Mouse (Mus musculus): Measurements from ENCODE around the gene 4930568D16Rik.
A peak's percentile ranks its signal among the peaks of the same experiment; 100 is the strongest.

Gene 4930568D16Rik

GRCm38 (mm10) chr2:35367629-35368028 lies at the start of gene 4930568D16Rik:
TSS of gene 4930568D16Rik (minus strand) at chr2:35367729.
- DNase-seq (ENCODE audit: low read depth, low spot score), result no peak

- DNase-seq (ENCODE audit: low read depth, low spot score), result no peak
Observed at GRCm38 (mm10) chr2:35417231-35417630, 49.7 kb upstream of the 4930568D16Rik start.

- no peak for DNase-seq (ENCODE audit: low read depth, low spot score)
Observed at GRCm38 (mm10) chr2:35416473-35416872, 48.9 kb upstream of the 4930568D16Rik start.

- DNase-seq (ENCODE audit: low read depth, low spot score), result no peak
Observed at GRCm38 (mm10) chr2:35412810-35413209, 45.3 kb upstream of the 4930568D16Rik start.

- DNase-seq (ENCODE audit: low read depth, low spot score), result no peak
Observed at GRCm38 (mm10) chr2:35412246-35412645, 44.7 kb upstream of the 4930568D16Rik start.

GRCm38 (mm10) chr2:35411640-35412190 lies 44.2 kb upstream of the 4930568D16Rik start:
- no peak for DNase-seq (ENCODE audit: low read depth, low spot score)

- no peak for DNase-seq (ENCODE audit: low read depth, low spot score)
Observed at GRCm38 (mm10) chr2:35409466-35409865, 41.9 kb upstream of the 4930568D16Rik start.

- no peak for DNase-seq (ENCODE audit: low read depth, low spot score)
Observed at GRCm38 (mm10) chr2:35408409-35409110, 41.0 kb upstream of the 4930568D16Rik start.

- no peak for DNase-seq (ENCODE audit: low read depth, low spot score)
Observed at GRCm38 (mm10) chr2:35407878-35408277, 40.3 kb upstream of the 4930568D16Rik start.

GRCm38 (mm10) chr2:35407266-35407665 lies 39.7 kb upstream of the 4930568D16Rik start:
- no peak for DNase-seq (ENCODE audit: low read depth, low spot score)

- DNase-seq (ENCODE audit: low read depth, low spot score), result no peak
Observed at GRCm38 (mm10) chr2:35406611-35407010, 39.1 kb upstream of the 4930568D16Rik start.

- DNase-seq (ENCODE audit: low read depth, low spot score), result no peak
Observed at GRCm38 (mm10) chr2:35402391-35402790, 34.9 kb upstream of the 4930568D16Rik start.

- DNase-seq (ENCODE audit: low read depth, low spot score), result no peak
Observed at GRCm38 (mm10) chr2:35400739-35401138, 33.2 kb upstream of the 4930568D16Rik start.

- no peak for DNase-seq (ENCODE audit: low read depth, low spot score)
Observed at GRCm38 (mm10) chr2:35398184-35398828, 30.8 kb upstream of the 4930568D16Rik start.

- peak; percentile 71 for DNase-seq (ENCODE audit: low read depth, low spot score)
Observed at GRCm38 (mm10) chr2:35397590-35398173, 30.2 kb upstream of the 4930568D16Rik start.

GRCm38 (mm10) chr2:35397096-35397495 lies 29.6 kb upstream of the 4930568D16Rik start, which contains the start of gene 4930402F06Rik:
TSS of gene 4930402F06Rik (minus strand) at chr2:35397175.
- DNase-seq (ENCODE audit: low read depth, low spot score), result no peak

GRCm38 (mm10) chr2:35385441-35385871 lies 17.9 kb upstream of the 4930568D16Rik start:
- DNase-seq (ENCODE audit: low read depth, low spot score), result no peak

- no peak for DNase-seq (ENCODE audit: low read depth, low spot score)
Observed at GRCm38 (mm10) chr2:35379306-35379705, 11.8 kb upstream of the 4930568D16Rik start.

- DNase-seq (ENCODE audit: low read depth, low spot score), result no peak
Observed at GRCm38 (mm10) chr2:35377600-35377999, 10.1 kb upstream of the 4930568D16Rik start.

- DNase-seq (ENCODE audit: low read depth, low spot score), result peak; percentile 41
Observed at GRCm38 (mm10) chr2:35373003-35373402, 5.5 kb upstream of the 4930568D16Rik start.

GRCm38 (mm10) chr2:35370686-35371085 lies 3.2 kb upstream of the 4930568D16Rik start:
- no peak for DNase-seq (ENCODE audit: low read depth, low spot score)

GRCm38 (mm10) chr2:35349184-35349583 lies 18.3 kb downstream of the 4930568D16Rik start:
- peak; percentile 27 for DNase-seq (ENCODE audit: low read depth, low spot score)
